Mouse (Mus musculus) MEL (cell line): ENCODE results near the gene Pdhx. TPM values are rescaled to one million over a fixed set of nuclear protein-coding genes. Genes with fewer than 3 reads are reported as not detected.

Experiments
- DNase-seq: peaks from one replicate; pipeline ENCODE4 v3.0.0; 2011; ENCODE audit warnings: low read depth, low spot score
- H3K27ac ChIP-seq: 2 replicates; pipeline ENCODE4 v1.5.1; 2012; ENCODE audit warnings: low read depth, mild to moderate bottlenecking, control low read depth, low read length, moderate library complexity; ENCODE audit not compliant: control insufficient read depth
- H3K27me3 ChIP-seq, 2 experiments: fragments of 150-350 bp in 1 of 2; sonication (generic) in 1 of 2; 2 replicates each; pipeline ENCODE4 v1.6.1; 2012; ENCODE audit warnings: low read length in 2 of 2, mild to moderate bottlenecking in 2 of 2, improper control_type of control experiment in 1 of 2, moderate library complexity in 1 of 2; ENCODE audit not compliant: insufficient read depth in 2 of 2, control insufficient read depth in 1 of 2
- H3K36me3 ChIP-seq, 2 experiments: 2 replicates each; pipeline ENCODE4 v1.6.1; 2012 to 2014; ENCODE audit warnings: low read length in 2 of 2, improper control_type of control experiment in 1 of 2, inconsistent platforms in 1 of 2, mild to moderate bottlenecking in 1 of 2; ENCODE audit not compliant: insufficient read depth in 2 of 2, control insufficient read depth in 1 of 2
- H3K4me1 ChIP-seq, 2 experiments: fragments of 150-350 bp in 1 of 2; sonication (generic) in 1 of 2; 2 replicates each; pipeline ENCODE4 v1.6.1; 2012; ENCODE audit warnings: low read length in 2 of 2, improper control_type of control experiment in 1 of 2, mild to moderate bottlenecking in 1 of 2; ENCODE audit not compliant: insufficient read depth in 2 of 2, control insufficient read depth in 1 of 2
- H3K4me3 ChIP-seq, 2 experiments: fragments of 150-350 bp in 1 of 2; sonication (generic) in 1 of 2; 2 replicates each; pipeline ENCODE4 v1.5.1; 2012; ENCODE audit warnings: low read depth in 2 of 2, low read length in 2 of 2, mild to moderate bottlenecking in 2 of 2, moderate library complexity in 2 of 2, control low read depth in 1 of 2, improper control_type of control experiment in 1 of 2; ENCODE audit not compliant: control insufficient read depth in 1 of 2, insufficient read depth in 1 of 2
- H3K79me2 ChIP-seq: 2 replicates; pipeline ENCODE4 v1.6.1; 2012; ENCODE audit warnings: mild to moderate bottlenecking, low read length, moderate library complexity; ENCODE audit not compliant: control insufficient read depth, poor library complexity, insufficient read depth
- H3K9ac ChIP-seq: 2 replicates; pipeline ENCODE4 v1.6.1; 2012; ENCODE audit warnings: low read depth, mild to moderate bottlenecking, control low read depth, low read length, moderate library complexity; ENCODE audit not compliant: control insufficient read depth, poor library complexity, severe bottlenecking
- H3K9me3 ChIP-seq: fragments of 150-350 bp; sonication (generic); replicated peaks from 2 replicates; pipeline ENCODE4 v1.6.1; 2012; ENCODE audit warnings: mild to moderate bottlenecking, low read length, improper control_type of control experiment, moderate library complexity; ENCODE audit not compliant: insufficient read depth
- BHLHE40 ChIP-seq: IDR thresholded peaks from 2 replicates; pipeline ENCODE4 v1.6.1; 2012; ENCODE audit warnings: low read depth, mild to moderate bottlenecking, inconsistent platforms, low read length, improper control_type of control experiment, borderline replicate concordance
- CHD1 ChIP-seq: IDR thresholded peaks from 2 replicates; pipeline ENCODE4 v1.6.1; 2012; ENCODE audit warnings: low read depth, mild to moderate bottlenecking, inconsistent platforms, low read length, improper control_type of control experiment
- CHD2 ChIP-seq: IDR thresholded peaks from 2 replicates; pipeline ENCODE4 v1.6.1; 2011; ENCODE audit warnings: low read length, improper control_type of control experiment
- ELF1 ChIP-seq: IDR thresholded peaks from 2 replicates; pipeline ENCODE4 v1.6.1; 2014; ENCODE audit warnings: low read depth, mild to moderate bottlenecking, inconsistent platforms, low read length, improper control_type of control experiment, moderate library complexity
- GABPA ChIP-seq: IDR thresholded peaks from 2 replicates; pipeline ENCODE4 v1.6.1; 2012; ENCODE audit warnings: low read depth, mild to moderate bottlenecking, inconsistent platforms, low read length, improper control_type of control experiment, moderate library complexity
- KAT2A ChIP-seq: conservative IDR thresholded peaks from 2 replicates; pipeline ENCODE4 v1.6.1; 2012; ENCODE audit warnings: low read depth, low read length, improper control_type of control experiment, inconsistent platforms
- MAFK ChIP-seq: IDR thresholded peaks from 2 replicates; pipeline ENCODE4 v1.6.1; 2011; ENCODE audit warnings: low read depth, mild to moderate bottlenecking, low read length, improper control_type of control experiment, borderline replicate concordance
- MXI1 ChIP-seq: IDR thresholded peaks from 2 replicates; pipeline ENCODE4 v1.6.1; 2011; ENCODE audit warnings: mild to moderate bottlenecking, low read depth, low read length, improper control_type of control experiment
- POLR2AphosphoS2 ChIP-seq: IDR thresholded peaks from 2 replicates; pipeline ENCODE4 v1.6.1; 2011; ENCODE audit warnings: low read length, improper control_type of control experiment
- SIN3A ChIP-seq: IDR thresholded peaks from 2 replicates; pipeline ENCODE4 v1.6.1; 2012; ENCODE audit warnings: low read length, improper control_type of control experiment, inconsistent platforms
- SMC3 ChIP-seq: IDR thresholded peaks from 2 replicates; pipeline ENCODE4 v1.6.1; 2011; ENCODE audit warnings: low read depth, low read length, improper control_type of control experiment
- TBP ChIP-seq: IDR thresholded peaks from 2 replicates; pipeline ENCODE4 v1.8.0; 2011; ENCODE audit warnings: low read depth, low read length, improper control_type of control experiment
- UBTF ChIP-seq: IDR thresholded peaks from 2 replicates; pipeline ENCODE4 v1.6.1; 2012; ENCODE audit warnings: low read depth, mild to moderate bottlenecking, inconsistent platforms, low read length, improper control_type of control experiment, moderate library complexity, borderline replicate concordance; ENCODE audit not compliant: insufficient read depth
- USF2 ChIP-seq, 2 experiments: IDR thresholded peaks; 2 replicates each; pipeline ENCODE4 v1.6.1; 2011 to 2012; ENCODE audit warnings: improper control_type of control experiment in 2 of 2, low read length in 2 of 2, borderline replicate concordance in 1 of 2, inconsistent platforms in 1 of 2, low read depth in 1 of 2, mild to moderate bottlenecking in 1 of 2; ENCODE audit not compliant: insufficient read depth in 1 of 2
- polyA plus RNA-seq, 2 experiments: library from polyadenylated mRNA; stranded (reverse) in 1 of 2; unstranded in 1 of 2; fragments of >175 nt in 1 of 2; fragments of >200 nt in 1 of 2; gene quantifications; 2 replicates each; pipeline versions ENCODE4 v1.2.1 to v1.2.4; 2012; ENCODE audit warnings: low replicate concordance in 2 of 2, low read depth in 1 of 2; ENCODE audit not compliant: insufficient read length in 2 of 2, insufficient read depth in 1 of 2, missing spikeins in 1 of 2
- total RNA-seq: library from RNA; depleted of rRNA; stranded (reverse); fragments of 300-350 nt; gene quantifications from 2 replicates; pipeline ENCODE4 v1.2.3, GENCODE M21; 2012

Pdhx gene
- total and polyA plus RNA-seq, 3 experiments: 48.4 to 73.3 TPM; not detected in 1

DNA sequence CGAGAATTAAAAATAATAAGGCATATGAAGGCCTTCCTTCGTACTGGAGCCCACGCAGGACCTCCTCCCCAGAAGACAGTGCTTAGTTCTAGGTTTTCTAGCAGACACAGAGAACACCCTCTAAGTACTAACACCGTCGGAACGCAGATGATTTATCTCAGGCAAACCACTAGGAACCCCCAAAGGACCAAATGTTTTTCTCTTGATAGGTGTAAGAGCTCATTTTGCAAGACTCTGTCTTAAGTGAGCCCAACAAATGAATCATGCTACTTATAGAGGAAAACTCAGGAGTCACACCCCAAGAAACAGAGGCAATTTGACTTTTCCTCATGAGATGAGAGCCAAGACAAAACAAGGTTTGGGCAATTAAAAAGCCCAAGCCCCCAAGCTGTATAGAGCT lies 80.9 kb downstream of the Pdhx start:
- 0 out of 4 replicates have a peak, but pooled peaks cover 0 to 7% of the 10 kb centered on the region in 2 experiments for H3K4me1 ChIP-seq
- TF ChIP-seq USF2 (IDR thresholded peaks at IDR 0.05; ENCODE audit: borderline replicate concordance in 1 of 2, insufficient read depth in 1 of 2, low read depth in 1 of 2, low read length in 2 of 2) (no peak), UBTF (no peak), KAT2A (no peak)
- DNase-seq: no peak
- H3K4me3 ChIP-seq: no peak overlapping the region
- H3K36me3 ChIP-seq: no peaks in the 10 kb centered on the region
- H3K9me3 ChIP-seq: no peaks in the 10 kb centered on the region
- H3K27ac ChIP-seq: no peak overlapping the region
- H3K79me2 ChIP-seq: no peaks in the 10 kb centered on the region
- no peak overlapping the region for H3K9ac ChIP-seq
- H3K27me3 ChIP-seq: no peaks in the 10 kb centered on the region

DNA sequence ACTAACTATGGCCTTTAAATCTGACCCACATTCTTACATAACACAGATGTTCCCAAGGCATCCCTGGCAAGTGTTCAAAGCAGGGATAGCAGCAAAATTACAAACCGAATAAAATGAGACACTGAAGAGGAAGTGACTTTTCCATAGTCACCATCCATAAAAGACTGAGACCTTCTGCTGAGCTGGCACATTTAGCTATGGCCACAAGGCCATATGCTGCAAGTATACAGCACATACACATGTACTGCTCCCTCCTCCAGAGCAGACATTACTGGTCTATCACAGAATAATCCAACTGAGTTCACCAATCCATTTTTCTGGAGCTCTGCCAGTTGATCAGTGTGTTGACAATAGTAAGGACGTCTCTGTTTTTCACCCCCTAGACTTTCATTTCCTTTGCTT lies 83.0 kb downstream of the Pdhx start:
- no peak overlapping the region for H3K4me3 ChIP-seq

DNA sequence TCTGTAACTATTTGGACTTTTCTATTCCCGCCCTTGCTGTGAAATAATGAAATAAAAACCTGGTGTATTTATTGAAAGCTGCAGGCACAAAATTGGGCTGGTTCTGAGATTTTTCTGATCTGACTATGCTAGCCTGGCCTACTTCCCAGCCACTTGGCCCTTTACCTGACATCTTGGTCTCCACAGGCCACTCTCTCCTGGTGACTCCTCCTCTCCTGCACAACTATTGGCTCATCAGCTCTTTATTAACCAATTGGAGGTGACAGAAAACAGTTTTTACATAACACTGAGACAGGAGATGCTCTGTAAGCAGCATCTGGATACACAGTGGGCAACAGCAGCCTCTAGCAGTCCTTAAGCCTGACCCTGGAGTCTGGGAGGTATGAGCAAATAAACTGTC lies 83.9 kb downstream of the Pdhx start:
- peaks cover 0 to 15% of the 10 kb centered on the region in 2 experiments; a peak in 3 of 4 replicates for H3K4me1 ChIP-seq
- no peak for TF ChIP-seq BHLHE40
- TF ChIP-seq POLR2AphosphoS2: no peak
- no peak for TF ChIP-seq CHD1
- no peak for TF ChIP-seq CHD2
- no peak for TF ChIP-seq ELF1
- TF ChIP-seq TBP: no peak
- no peak for TF ChIP-seq KAT2A

More for the DNA sequence above, 83.0 kb downstream of the Pdhx start:
- Histone ChIP-seq H3K27me3 (peaks cover 0 to 2% of the 10 kb centered on the region in 2 experiments; a peak in 1 of 4 replicates), H3K27ac (no peak overlapping the region), H3K36me3 (peaks cover 0 to 7% of the 10 kb centered on the region in 2 experiments; a peak in 2 of 4 replicates), H3K9ac (no peak overlapping the region), H3K79me2 (no peaks in the 10 kb centered on the region), H3K4me1 (peaks cover 0 to 15% of the 10 kb centered on the region in 2 experiments; a peak in 3 of 4 replicates), H3K9me3 (no peaks in the 10 kb centered on the region)
- TF ChIP-seq SMC3: no peak
- 0 out of 2 replicates have a peak, but pooled peaks have one; percentile 15 for TF ChIP-seq MXI1
- no peak for TF ChIP-seq SIN3A
- no peak for TF ChIP-seq GABPA
- TF ChIP-seq MAFK: 0 out of 2 replicates have a peak, but pooled peaks have one; percentile 57
- peak; percentile 63 for DNase-seq

More for the DNA sequence above, 83.9 kb downstream of the Pdhx start:
- Histone ChIP-seq H3K27ac (no peak overlapping the region), H3K27me3 (peaks cover 0 to 2% of the 10 kb centered on the region in 2 experiments; a peak in 1 of 4 replicates), H3K79me2 (no peaks in the 10 kb centered on the region), H3K36me3 (peaks cover 0 to 7% of the 10 kb centered on the region in 2 experiments; a peak in 2 of 4 replicates), H3K9ac (no peak overlapping the region), H3K9me3 (no peaks in the 10 kb centered on the region), H3K4me3 (no peak overlapping the region)
- DNase-seq: no peak
